Mouse (Mus musculus): ENCODE measurements around the gene Cacna1g. TPM values are rescaled to one million over a fixed set of nuclear protein-coding genes. Genes with fewer than 3 reads are reported as not detected.

Cacna1g gene
- total and polyA plus RNA-seq, 3 experiments = 1.7 to 3.7 (median 2.4) TPM

DNA sequence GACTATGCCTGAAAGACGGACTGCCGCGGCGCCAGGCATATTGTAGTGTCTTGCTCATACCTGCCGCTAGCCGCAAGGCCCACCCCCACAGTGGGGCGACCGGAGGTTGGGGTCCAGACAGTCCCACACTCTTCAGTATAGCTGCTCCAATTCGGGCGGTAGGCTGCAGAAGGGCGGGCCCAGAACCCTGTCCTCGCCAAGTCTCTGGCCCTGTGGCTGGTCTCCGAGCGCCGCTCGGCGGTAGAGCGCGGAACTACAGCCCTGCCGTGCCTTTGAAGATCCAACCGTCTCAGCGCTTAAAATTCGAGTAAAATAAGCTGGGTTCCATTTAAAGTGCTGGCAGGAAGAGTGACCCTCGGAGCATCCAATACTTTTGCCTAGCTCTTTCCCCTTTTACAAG is 12.0 kb upstream of the Cacna1g start, which contains the start of gene Spata20 (continued):
- no peak for TF ChIP-seq JUN (IDR thresholded peaks at IDR 0.05; ENCODE audit: insufficient read depth, low read depth, low read length)
- TF ChIP-seq ZMIZ1 (IDR thresholded peaks at IDR 0.05; ENCODE audit: low read depth, low read length) = no peak
- TF ChIP-seq POLR2A (IDR thresholded peaks at IDR 0.05; ENCODE audit: low read depth, low read length) = no peak
- no peak for TF ChIP-seq CHD2 (IDR thresholded peaks at IDR 0.05; ENCODE audit: low read length)
- no peak; the same call in 1 of the 2 replicates for TF ChIP-seq TCF12 (IDR thresholded peaks at IDR 0.05; ENCODE audit: low read depth, low read length)
- no peak for TF ChIP-seq CHD1 (IDR thresholded peaks at IDR 0.05; ENCODE audit: low read depth, low read length)
- TF ChIP-seq MEF2A (IDR thresholded peaks at IDR 0.05; ENCODE audit: borderline replicate concordance, low read depth, low read length) = no peak
- peak; percentile 100 for TF ChIP-seq SMC3 (IDR thresholded peaks at IDR 0.05; ENCODE audit: low read depth, low read length)
- 0 out of 2 replicates have a peak, but pooled peaks have one; percentile 19 for TF ChIP-seq MAZ (IDR thresholded peaks at IDR 0.05; ENCODE audit: low read depth, low read length)
- TF ChIP-seq RCOR1 (conservative IDR thresholded peaks at IDR 0.05; ENCODE audit: low read depth, low read length) = no peak
- TF ChIP-seq GABPA (IDR thresholded peaks at IDR 0.05; ENCODE audit: insufficient replicate concordance, low read depth, low read length) = no peak
- TF ChIP-seq ELF1 (IDR thresholded peaks at IDR 0.05; ENCODE audit: low read depth, low read length) = peak; percentile 29; the same call in 1 of the 2 replicates
- peak; percentile 97 to 99 for TF ChIP-seq CTCF (conservative IDR thresholded peaks at IDR 0.05 in 1 of 2, IDR thresholded peaks at IDR 0.05 in 1 of 2; ENCODE audit: low read depth in 2 of 2, low read length in 2 of 2)
- TF ChIP-seq MAX (IDR thresholded peaks at IDR 0.05; ENCODE audit: low read length) = no peak
- no peak for TF ChIP-seq PAX5 (IDR thresholded peaks at IDR 0.05; ENCODE audit: low read length)

DNA sequence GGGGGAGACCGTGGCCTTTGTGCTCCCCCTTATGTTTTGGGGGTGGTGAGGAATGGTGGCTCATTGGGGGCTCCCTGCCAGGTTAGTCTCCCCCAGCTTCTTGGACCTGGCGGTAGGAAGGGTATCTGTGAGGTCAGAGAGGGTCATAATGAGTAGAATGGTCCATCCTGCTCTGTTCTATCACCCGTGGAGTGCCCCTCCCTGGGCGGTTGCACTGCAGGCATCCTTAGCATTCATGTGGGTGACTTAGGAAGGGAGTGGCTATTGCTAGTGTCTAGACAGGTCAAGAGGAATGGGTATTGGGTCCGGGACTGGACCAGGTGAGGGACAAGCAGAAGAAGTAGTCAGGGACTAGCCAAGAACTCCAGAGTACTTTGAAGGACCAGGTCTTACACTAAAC is 11.2 kb upstream of the Cacna1g start:
- H3K27me3 ChIP-seq (replicated peaks) = peaks cover 90% of the 10 kb centered on the region
- no peak overlapping the region for H3K4me2 ChIP-seq (ENCODE audit: insufficient read depth, low read depth, poor library complexity, severe bottlenecking)
- H3K4me3 ChIP-seq (replicated peaks in 1 of 3; ENCODE audit: low read depth in 2 of 3, low read length in 2 of 3, poor library complexity in 1 of 3) = no peak overlapping the region
- in situ Hi-C loops (cut with MboI; ENCODE audit: low pct_ligation_motif_present, low pct_unique_long_range_greater_than_20kb, low sequenced_read_pairs) (loop anchor here (10.0 kb wide), 1 partner anchor 350 kb away; no protein-coding TSS in a partner anchor), dilution Hi-C loops (cut with MboI; ENCODE audit: extremely low pct_ligation_motif_present, extremely low pct_unique_long_range_greater_than_20kb, low sequenced_read_pairs) (no loop called here)
- H3K36me3 ChIP-seq (replicated peaks in 1 of 2; ENCODE audit: control insufficient read depth in 1 of 2, insufficient read depth in 1 of 2, low read length in 1 of 2) = no peaks in the 10 kb centered on the region
- no peaks in the 10 kb centered on the region for H3K9me3 ChIP-seq (replicated peaks; ENCODE audit: low read length)
- H3K4me1 ChIP-seq (ENCODE audit: control insufficient read depth in 1 of 2, insufficient read depth in 2 of 2) = peaks cover 0 to 4% of the 10 kb centered on the region in 2 experiments; a peak in 1 of 4 replicates
- no peak overlapping the region for H3K27ac ChIP-seq (ENCODE audit: insufficient read depth, low read depth)
- no peaks in the 10 kb centered on the region for H3K79me2 ChIP-seq (replicated peaks; ENCODE audit: control insufficient read depth, extremely low read depth, insufficient read depth, poor library complexity, severe bottlenecking)
- H3K9ac ChIP-seq (ENCODE audit: insufficient read depth, low read depth) = no peak overlapping the region
- DNase-seq (ENCODE audit: extremely low read depth) = no peak
- TF ChIP-seq SMC3 (IDR thresholded peaks at IDR 0.05; ENCODE audit: low read depth, low read length) = no peak
- no peak for TF ChIP-seq TBP (conservative IDR thresholded peaks at IDR 0.05; ENCODE audit: low read depth, low read length)
- TF ChIP-seq MAX (IDR thresholded peaks at IDR 0.05; ENCODE audit: low read length) = no peak
- no peak for TF ChIP-seq POLR2AphosphoS2 (IDR thresholded peaks at IDR 0.05; ENCODE audit: low read depth, low read length)
- no peak for TF ChIP-seq ELF1 (IDR thresholded peaks at IDR 0.05; ENCODE audit: low read depth, low read length)
- no peak for TF ChIP-seq ETS1 (conservative IDR thresholded peaks at IDR 0.05; ENCODE audit: low read depth, low read length)
- TF ChIP-seq NELFE (IDR thresholded peaks at IDR 0.05; ENCODE audit: low read depth, low read length) = no peak
- TF ChIP-seq MEF2A (IDR thresholded peaks at IDR 0.05; ENCODE audit: borderline replicate concordance, low read depth, low read length) = no peak
- no peak for TF ChIP-seq ZMIZ1 (IDR thresholded peaks at IDR 0.05; ENCODE audit: low read depth, low read length)
- TF ChIP-seq ZNF384 (IDR thresholded peaks at IDR 0.05; ENCODE audit: low read depth, low read length) = no peak
- TF ChIP-seq NRF1 (IDR thresholded peaks at IDR 0.05; ENCODE audit: low read depth, low read length) = no peak
